Mouse (Mus musculus) frontal cortex, postnatal 10 days (tissue): ENCODE data around the gene Uba5.

Experiments
- DNase-seq, 2 experiments: peaks; one replicate each; pipeline ENCODE4 v3.0.0; 2022; ENCODE audit warnings: low spot score in 2 of 2, mixed read lengths in 1 of 2

Gene Uba5

GRCm38 (mm10) chr9:104063244-104063961, 469 bp upstream of the Uba5 start, which contains the start of gene Acad11:
Acad11 (plus strand) TSS chr9:104063377.
- peak; percentile 79 to 84 for DNase-seq

- no peak for DNase-seq
Observed at GRCm38 (mm10) chr9:104051028-104051427, 11.9 kb downstream of the Uba5 start.

GRCm38 (mm10) chr9:104043676-104044075, 19.3 kb downstream of the Uba5 start:
- no peak for DNase-seq

DNA sequence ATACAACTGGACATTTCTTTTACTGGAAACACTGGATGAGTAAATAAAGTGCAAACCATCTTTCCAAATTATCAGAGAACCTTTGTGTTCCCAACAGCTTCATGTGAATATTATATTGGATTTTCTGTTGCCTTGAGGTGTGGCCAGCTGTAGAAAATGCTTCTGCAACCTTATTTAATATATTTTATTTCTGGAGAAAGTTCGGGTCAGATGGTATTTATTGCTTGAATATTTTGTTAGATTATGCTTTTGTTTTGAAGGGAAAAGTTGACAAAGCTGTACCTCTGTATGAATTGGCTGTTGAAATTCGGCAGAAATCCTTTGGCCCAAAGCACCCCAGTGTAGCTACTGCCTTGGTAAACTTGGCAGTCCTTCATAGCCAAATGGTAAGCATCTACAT, 22.6 kb downstream of the Uba5 start, which contains the start of gene Gm28305:
Gm28305 (plus strand) TSS at position 301 of the 400 bp plus-strand sequence.
- no peak for DNase-seq

GRCm38 (mm10) chr9:104039742-104040141, 23.2 kb downstream of the Uba5 start:
- DNase-seq, result no peak

- DNase-seq, result no peak
Observed at GRCm38 (mm10) chr9:104039031-104039695, 23.8 kb downstream of the Uba5 start.

- no peak for DNase-seq
Observed at GRCm38 (mm10) chr9:104038266-104038665, 24.7 kb downstream of the Uba5 start.

- DNase-seq, result peak; percentile 45 to 65
Observed at GRCm38 (mm10) chr9:104035261-104036015, 27.5 kb downstream of the Uba5 start.

- no peak for DNase-seq
Observed at GRCm38 (mm10) chr9:104034718-104035117, 28.2 kb downstream of the Uba5 start.

DNA sequence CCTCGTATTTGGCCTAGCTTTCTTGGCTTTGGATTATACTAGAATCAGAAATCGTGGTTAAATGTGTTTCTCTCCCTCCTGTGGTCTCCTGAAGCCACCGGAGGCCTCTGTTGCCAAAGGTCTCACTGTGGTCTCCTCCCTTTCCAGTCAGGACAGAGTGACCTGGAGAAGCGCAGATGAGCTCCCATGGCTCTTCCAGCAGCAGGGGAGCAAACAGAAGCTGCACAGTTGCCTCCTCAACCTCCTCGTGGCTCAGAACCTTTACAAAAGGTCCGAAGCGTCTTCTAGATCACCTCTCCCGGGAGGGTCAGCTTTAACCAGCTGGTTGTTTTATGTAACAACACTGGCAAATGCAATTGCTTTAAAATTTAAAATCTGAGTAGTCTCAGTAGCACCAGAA, 28.7 kb downstream of the Uba5 start:
- no peak for DNase-seq

DNA sequence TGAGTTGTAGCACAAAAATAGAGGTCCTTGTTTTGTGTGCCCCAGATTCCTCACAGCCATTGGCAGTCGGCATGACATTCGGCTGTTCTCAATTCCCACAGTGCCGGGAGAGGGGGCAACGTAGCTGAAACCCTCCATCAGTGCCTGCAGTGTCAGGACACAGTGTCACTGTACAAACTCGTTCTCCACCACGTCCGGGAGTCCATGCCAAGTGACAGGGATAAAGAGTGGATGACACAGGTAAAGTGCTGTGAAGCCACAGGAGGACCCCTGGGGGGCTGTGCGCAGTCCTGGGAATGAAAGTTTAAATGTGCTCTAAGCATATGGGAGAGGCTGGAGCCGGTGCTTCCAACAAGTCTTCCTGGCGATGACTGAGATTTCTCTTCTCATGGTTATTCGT, 33.1 kb downstream of the Uba5 start:
- DNase-seq, result no peak

- no peak for DNase-seq
Observed at GRCm38 (mm10) chr9:104027186-104027585, 35.7 kb downstream of the Uba5 start.

- DNase-seq, result no peak
Observed at GRCm38 (mm10) chr9:104021026-104021425, 41.9 kb downstream of the Uba5 start.

GRCm38 (mm10) chr9:104014526-104014925, 48.4 kb downstream of the Uba5 start:
- no peak for DNase-seq

- no peak for DNase-seq
Observed at GRCm38 (mm10) chr9:104002913-104003330, 60.0 kb downstream of the Uba5 start.

DNA sequence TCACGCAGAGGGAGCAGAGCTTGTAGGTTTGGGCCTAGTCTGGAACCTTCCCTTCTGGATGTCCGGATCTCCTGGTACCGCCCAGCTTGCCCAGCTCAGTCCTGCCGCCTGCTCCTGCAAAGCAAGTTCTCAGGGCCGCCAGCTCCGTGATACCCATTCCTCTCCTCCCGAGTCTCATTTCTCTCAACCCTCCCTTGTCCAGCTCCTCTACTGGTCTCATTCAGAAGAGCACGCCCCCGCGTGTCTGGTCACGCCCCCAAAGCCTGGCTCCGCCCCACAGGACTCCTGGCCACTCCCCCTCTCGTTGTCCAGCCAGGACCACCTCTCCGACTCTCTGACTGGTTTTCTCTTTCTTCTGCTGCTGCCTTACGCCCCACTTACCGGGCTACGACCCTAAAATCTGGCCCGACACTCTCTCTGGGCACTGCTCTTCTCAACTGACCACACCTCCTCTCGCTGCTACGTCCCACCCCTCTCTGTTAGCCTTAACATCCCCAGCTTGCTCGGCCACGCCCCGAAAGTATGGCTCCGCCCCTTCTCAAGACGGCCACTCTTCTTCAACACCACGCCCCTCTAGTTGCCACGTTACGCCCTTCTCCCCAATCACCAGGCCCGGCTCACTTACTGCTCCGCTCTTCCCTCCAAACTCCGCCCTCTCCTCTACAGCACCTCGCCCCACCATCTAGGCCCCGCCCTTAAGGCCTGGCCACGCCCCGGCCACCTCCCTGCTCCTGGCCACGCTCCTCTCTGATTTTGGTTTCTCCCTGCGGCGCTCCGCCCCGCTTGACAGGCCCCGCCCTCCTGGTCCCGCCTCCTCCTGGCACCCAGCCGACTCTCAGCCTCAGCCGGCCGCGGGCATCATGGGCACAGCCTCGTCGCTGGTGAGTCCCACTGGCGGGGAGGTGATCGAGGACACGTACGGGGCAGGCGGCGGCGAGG, 60.7 kb downstream of the Uba5 start, which contains the start of gene Nphp3:
Nphp3 (plus strand) TSS at position 624 of the 939 bp plus-strand sequence.
- peak; percentile 99 to 100 for DNase-seq

DNA sequence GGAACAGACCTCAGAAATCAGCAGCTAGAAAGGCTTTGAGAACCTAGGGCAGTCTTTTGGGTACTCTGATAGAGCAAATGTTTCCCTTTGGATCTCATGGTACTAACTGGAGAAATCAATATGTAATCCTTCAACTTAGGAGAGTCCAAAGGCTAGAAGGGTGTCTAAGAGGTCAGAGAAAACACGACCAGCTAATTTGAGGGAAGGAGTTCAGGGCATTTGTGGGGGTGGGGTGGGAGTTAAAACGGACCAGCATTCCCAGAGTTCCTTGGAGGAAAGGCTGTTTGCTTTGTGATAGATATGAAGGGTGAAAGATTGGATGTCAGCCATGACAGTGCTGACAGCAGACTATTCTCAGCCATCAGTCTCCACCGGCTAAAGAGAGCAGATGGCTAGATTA, 62.3 kb downstream of the Uba5 start:
- DNase-seq, result no peak
